Mouse (Mus musculus): Measurements from ENCODE around the gene Pgpep1l.

- TF ChIP-seq POLR2A (IDR thresholded peaks at IDR 0.05; ENCODE audit: borderline replicate concordance, control insufficient read depth, low read depth, low read length) (no peak), CTCF (IDR thresholded peaks at IDR 0.05; ENCODE audit: control insufficient read depth, insufficient read depth, low read length) (no peak)
Measured at GRCm38 (mm10) chr7:68279481-68279880, 15.4 kb upstream of the Pgpep1l start.

Measured in bone marrow, adult 2 months (tissue).